Mouse (Mus musculus) mouse embryonic stem cell (cell line): ENCODE data around the gene Tspan33.

Experiments
- in situ Hi-C, 2 experiments: fragments of 300-500 bp; cut with MboI; formaldehyde crosslinking; loops; 1 replicate in 1 of 2; 3 replicates in 1 of 2; pipeline ENCODE4 v1.14.3; 2019 to 2020; ENCODE audit warnings: low sequenced_read_pairs in 2 of 2, low pct_unique_long_range_greater_than_20kb in 1 of 2, mixed read lengths in 1 of 2; ENCODE audit not compliant: unreplicated experiment in 1 of 2

Gene Tspan33

GRCm38 (mm10) chr6:29695290-29695674, 1.3 kb downstream of the Tspan33 start:
- in situ Hi-C loops: no loop called here

GRCm38 (mm10) chr6:29695975-29696374, 2.0 kb downstream of the Tspan33 start:
- in situ Hi-C loops: no loop called here

- in situ Hi-C loops: no loop called here
Observed at GRCm38 (mm10) chr6:29697139-29697538, 3.1 kb downstream of the Tspan33 start.

- in situ Hi-C loops: no loop called here
Observed at GRCm38 (mm10) chr6:29697548-29697947, 3.5 kb downstream of the Tspan33 start.

- in situ Hi-C loops: no loop called here
Observed at GRCm38 (mm10) chr6:29699085-29699745, 5.2 kb downstream of the Tspan33 start.

GRCm38 (mm10) chr6:29701051-29701450, 7.0 kb downstream of the Tspan33 start:
- in situ Hi-C loops: no loop called here

GRCm38 (mm10) chr6:29702126-29702525, 8.1 kb downstream of the Tspan33 start:
- in situ Hi-C loops: no loop called here

- in situ Hi-C loops: no loop called here
Observed at GRCm38 (mm10) chr6:29704143-29704542, 10.1 kb downstream of the Tspan33 start.

GRCm38 (mm10) chr6:29707902-29708301, 13.9 kb downstream of the Tspan33 start:
- in situ Hi-C loops: no loop called here

GRCm38 (mm10) chr6:29711318-29711717, 17.3 kb downstream of the Tspan33 start:
- in situ Hi-C loops: no loop called here

GRCm38 (mm10) chr6:29712011-29712584, 18.1 kb downstream of the Tspan33 start:
- in situ Hi-C loops: no loop called here

- in situ Hi-C loops: no loop called here
Observed at GRCm38 (mm10) chr6:29716624-29717365, 22.8 kb downstream of the Tspan33 start.

- in situ Hi-C loops: no loop called here
Observed at GRCm38 (mm10) chr6:29717541-29717940, 23.5 kb downstream of the Tspan33 start.

- in situ Hi-C loops: no loop called here
Observed at GRCm38 (mm10) chr6:29717952-29718521, 24.0 kb downstream of the Tspan33 start.

GRCm38 (mm10) chr6:29718894-29719329, 24.9 kb downstream of the Tspan33 start:
- in situ Hi-C loops: no loop called here

GRCm38 (mm10) chr6:29721890-29722289, 27.9 kb downstream of the Tspan33 start:
- in situ Hi-C loops: no loop called here

- in situ Hi-C loops: no loop called here
Observed at GRCm38 (mm10) chr6:29726576-29727200, 32.7 kb downstream of the Tspan33 start.

- in situ Hi-C loops: no loop called here
Observed at GRCm38 (mm10) chr6:29728035-29728434, 34.0 kb downstream of the Tspan33 start.

GRCm38 (mm10) chr6:29729491-29729890, 35.5 kb downstream of the Tspan33 start:
- in situ Hi-C loops: no loop called here
